Mouse (Mus musculus): ENCODE measurements at regions not wholly inside any gene's neighbourhood (a gene's known extent, or its start where the extent isn't known, plus 50 kb on each side); places are given as distances from the start of the nearest gene placed in this dataset.

GRCm38 (mm10) chr12:9898420-9898819, 328.5 kb downstream of the Osr1 start:
- Histone ChIP-seq H3K27me3 (replicated peaks; ENCODE audit: control insufficient read depth, insufficient read depth, low read length) (no peaks in the 10 kb centered on the region), H3K4me3 (ENCODE audit: insufficient read depth, low read depth, low read length) (no peak overlapping the region), H3K4me1 (ENCODE audit: control insufficient read depth, insufficient read depth, low read length) (no peaks in the 10 kb centered on the region), H3K36me3 (ENCODE audit: control insufficient read depth, insufficient read depth, low read length) (no peaks in the 10 kb centered on the region), H3K27ac (ENCODE audit: insufficient read depth, low read depth, low read length) (no peak overlapping the region)
- TF ChIP-seq CTCF (conservative IDR thresholded peaks at IDR 0.05; ENCODE audit: insufficient read depth, insufficient read length, low read depth, low read length) (no peak), POLR2A (IDR thresholded peaks at IDR 0.05; ENCODE audit: low read depth, low read length) (no peak)
- WGBS = 16% methylated on average over 3 of the region's 3 CpGs
- no peak for DNase-seq

GRCm38 (mm10) chr12:9901948-9902347, 332.0 kb downstream of the Osr1 start:
- Histone ChIP-seq H3K36me3 (ENCODE audit: control insufficient read depth, insufficient read depth, low read length) (no peaks in the 10 kb centered on the region), H3K4me1 (ENCODE audit: control insufficient read depth, insufficient read depth, low read length) (no peaks in the 10 kb centered on the region), H3K27me3 (replicated peaks; ENCODE audit: control insufficient read depth, insufficient read depth, low read length) (no peaks in the 10 kb centered on the region), H3K4me3 (ENCODE audit: insufficient read depth, low read depth, low read length) (no peak overlapping the region), H3K27ac (ENCODE audit: insufficient read depth, low read depth, low read length) (no peak overlapping the region)
- TF ChIP-seq CTCF (conservative IDR thresholded peaks at IDR 0.05; ENCODE audit: insufficient read depth, insufficient read length, low read depth, low read length) (no peak), POLR2A (IDR thresholded peaks at IDR 0.05; ENCODE audit: low read depth, low read length) (no peak)
- WGBS = 36% methylated on average over 2 of the region's 2 CpGs
- DNase-seq = no peak

- no peak for DNase-seq
- Histone ChIP-seq H3K4me3 (ENCODE audit: insufficient read depth, low read depth, low read length) (no peak overlapping the region), H3K36me3 (ENCODE audit: control insufficient read depth, insufficient read depth, low read length) (no peaks in the 10 kb centered on the region), H3K4me1 (ENCODE audit: control insufficient read depth, insufficient read depth, low read length) (no peaks in the 10 kb centered on the region), H3K27ac (ENCODE audit: insufficient read depth, low read depth, low read length) (no peak overlapping the region), H3K27me3 (replicated peaks; ENCODE audit: control insufficient read depth, insufficient read depth, low read length) (no peaks in the 10 kb centered on the region)
- WGBS = 78% methylated on average over 2 of the region's 2 CpGs
- TF ChIP-seq POLR2A (IDR thresholded peaks at IDR 0.05; ENCODE audit: low read depth, low read length) (no peak), CTCF (conservative IDR thresholded peaks at IDR 0.05; ENCODE audit: insufficient read depth, insufficient read length, low read depth, low read length) (no peak)
Measured at GRCm38 (mm10) chr12:9903702-9904231, 333.9 kb downstream of the Osr1 start.

- H3K27ac ChIP-seq (ENCODE audit: insufficient read depth, low read depth, low read length) = no peak overlapping the region
Measured at GRCm38 (mm10) chr12:9912333-9912732, 342.4 kb downstream of the Osr1 start.

DNA sequence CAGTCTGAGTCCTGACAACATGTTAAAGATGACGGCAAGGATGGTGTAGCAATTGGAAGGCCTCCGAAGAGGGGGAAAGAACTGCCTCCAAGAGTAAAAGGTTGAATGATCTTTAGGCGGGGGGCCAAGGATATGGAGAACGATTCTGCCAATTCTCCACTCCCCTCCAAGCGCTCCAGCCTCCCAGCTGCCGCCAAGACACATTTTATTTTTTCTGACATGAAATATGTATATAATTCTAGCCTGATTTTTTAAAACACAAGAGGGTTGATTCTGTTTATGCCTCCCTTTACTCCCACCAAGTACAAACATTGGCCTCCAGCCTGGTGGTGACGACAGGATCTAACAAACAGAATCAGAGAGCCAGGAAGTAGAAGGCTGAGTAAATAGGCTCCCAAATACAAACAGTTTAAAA, 345.8 kb downstream of the Osr1 start:
- H3K4me3 ChIP-seq (ENCODE audit: insufficient read depth, low read depth, low read length) = no peak overlapping the region
- no peaks in the 10 kb centered on the region for H3K27me3 ChIP-seq (replicated peaks; ENCODE audit: control insufficient read depth, insufficient read depth, low read length)
- no peak overlapping the region for H3K27ac ChIP-seq (ENCODE audit: insufficient read depth, low read depth, low read length)
- no peak for TF ChIP-seq CTCF (conservative IDR thresholded peaks at IDR 0.05; ENCODE audit: insufficient read depth, insufficient read length, low read depth, low read length)
- no peak for TF ChIP-seq POLR2A (IDR thresholded peaks at IDR 0.05; ENCODE audit: low read depth, low read length)
- no peak for DNase-seq
- H3K36me3 ChIP-seq (ENCODE audit: control insufficient read depth, insufficient read depth, low read length) = no peaks in the 10 kb centered on the region
- no peaks in the 10 kb centered on the region for H3K4me1 ChIP-seq (ENCODE audit: control insufficient read depth, insufficient read depth, low read length)
- 72% methylated on average over 7 of the region's 7 CpGs for WGBS

More at GRCm38 (mm10) chr12:9912333-9912732, 342.4 kb downstream of the Osr1 start:
- Histone ChIP-seq H3K27me3 (replicated peaks; ENCODE audit: control insufficient read depth, insufficient read depth, low read length) (no peaks in the 10 kb centered on the region), H3K4me1 (ENCODE audit: control insufficient read depth, insufficient read depth, low read length) (no peaks in the 10 kb centered on the region), H3K4me3 (ENCODE audit: insufficient read depth, low read depth, low read length) (no peak overlapping the region), H3K36me3 (ENCODE audit: control insufficient read depth, insufficient read depth, low read length) (no peaks in the 10 kb centered on the region)
- TF ChIP-seq CTCF (conservative IDR thresholded peaks at IDR 0.05; ENCODE audit: insufficient read depth, insufficient read length, low read depth, low read length) (no peak), POLR2A (IDR thresholded peaks at IDR 0.05; ENCODE audit: low read depth, low read length) (no peak)
- DNase-seq = no peak

DNA sequence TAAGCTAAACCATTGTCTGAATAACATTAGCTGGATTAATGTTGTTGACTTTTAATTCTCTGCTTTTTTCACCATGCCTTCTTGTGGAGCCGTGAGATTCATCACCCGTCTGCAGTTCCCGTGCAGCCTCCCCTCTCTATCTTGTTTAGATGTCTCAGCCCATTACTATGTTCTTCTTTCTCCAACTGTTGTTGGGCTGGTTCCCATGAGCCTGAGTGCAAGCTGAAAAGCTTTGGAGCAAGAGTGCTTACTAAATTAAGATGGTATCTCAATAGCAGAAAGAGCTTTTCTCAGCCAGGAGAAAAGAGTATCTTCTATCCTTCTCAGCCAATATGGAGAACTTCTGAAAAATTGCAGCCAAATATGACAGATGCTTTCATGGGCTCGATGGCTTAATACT, 348.1 kb downstream of the Osr1 start:
- WGBS = 73% methylated on average over 4 of the region's 4 CpGs
- H3K27me3 ChIP-seq (replicated peaks; ENCODE audit: control insufficient read depth, insufficient read depth, low read length) = no peaks in the 10 kb centered on the region
- no peak overlapping the region for H3K4me3 ChIP-seq (ENCODE audit: insufficient read depth, low read depth, low read length)
- TF ChIP-seq CTCF (conservative IDR thresholded peaks at IDR 0.05; ENCODE audit: insufficient read depth, insufficient read length, low read depth, low read length) = no peak
- no peak for TF ChIP-seq POLR2A (IDR thresholded peaks at IDR 0.05; ENCODE audit: low read depth, low read length)
- no peak for DNase-seq
- H3K4me1 ChIP-seq (ENCODE audit: control insufficient read depth, insufficient read depth, low read length) = no peaks in the 10 kb centered on the region
- no peaks in the 10 kb centered on the region for H3K36me3 ChIP-seq (ENCODE audit: control insufficient read depth, insufficient read depth, low read length)
- H3K27ac ChIP-seq (ENCODE audit: insufficient read depth, low read depth, low read length) = no peak overlapping the region

DNA sequence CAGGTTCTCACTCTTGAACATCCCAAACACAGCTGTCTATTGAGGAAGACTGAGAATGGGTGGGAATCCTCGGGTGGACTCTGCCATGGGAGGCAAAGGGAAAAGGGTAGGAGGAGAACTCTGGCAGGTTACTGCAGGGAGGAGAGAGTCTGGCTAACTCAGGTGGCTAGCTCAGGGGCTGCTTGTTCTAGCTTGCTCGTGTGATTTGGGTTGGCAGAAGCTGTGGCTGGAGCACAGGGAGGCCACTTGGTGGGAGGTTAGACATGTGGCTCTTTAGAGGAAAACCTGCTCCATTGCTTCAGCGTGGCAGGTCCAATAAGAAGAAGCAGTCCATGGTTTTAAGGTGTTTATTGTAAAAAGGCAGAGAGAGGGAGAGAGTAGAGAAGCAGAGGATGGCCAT, 349.1 kb downstream of the Osr1 start:
- TF ChIP-seq CTCF (conservative IDR thresholded peaks at IDR 0.05; ENCODE audit: insufficient read depth, insufficient read length, low read depth, low read length) = no peak
- TF ChIP-seq POLR2A (IDR thresholded peaks at IDR 0.05; ENCODE audit: low read depth, low read length) = no peak
- WGBS = 67% methylated on average over 3 of the region's 3 CpGs

More for the DNA sequence above, 349.1 kb downstream of the Osr1 start:
- Histone ChIP-seq H3K36me3 (ENCODE audit: control insufficient read depth, insufficient read depth, low read length) (no peaks in the 10 kb centered on the region), H3K4me1 (ENCODE audit: control insufficient read depth, insufficient read depth, low read length) (no peaks in the 10 kb centered on the region), H3K27me3 (replicated peaks; ENCODE audit: control insufficient read depth, insufficient read depth, low read length) (no peaks in the 10 kb centered on the region), H3K4me3 (ENCODE audit: insufficient read depth, low read depth, low read length) (no peak overlapping the region), H3K27ac (ENCODE audit: insufficient read depth, low read depth, low read length) (no peak overlapping the region)
- no peak for DNase-seq
